Mouse (Mus musculus) heart, embryonic 11.5 days (tissue): ENCODE data around the gene Uimc1. TPM values are rescaled to one million over a fixed set of nuclear protein-coding genes. Genes with fewer than 3 reads are reported as not detected.
A peak's percentile ranks its signal among the peaks of the same experiment; 100 is the strongest.
"Not testable (repeated sequence)": the region's sequence is repeated elsewhere in the genome, so short reads cannot be mapped to it uniquely, and the experiment has no call there.

ENCODE experiments used
- ATAC-seq: fragments of 200-750 bp; cut with Nextera tagmentation; replicated peaks from 2 replicates; pipeline ENCODE4 v1.8.0; 2017; ENCODE audit warnings: moderate library complexity; ENCODE audit not compliant: insufficient number of reproducible peaks, low FRiP score, low TSS enrichment
- H3K27ac ChIP-seq: fragments of 300-500 bp; sonication (generic); 2 replicates; pipeline ENCODE4 v1.5.1; 2014; ENCODE audit warnings: mild to moderate bottlenecking, low read depth, low read length
- H3K27me3 ChIP-seq: fragments of 300-500 bp; sonication (generic); 2 replicates; pipeline ENCODE4 v1.6.1; 2014; ENCODE audit warnings: mild to moderate bottlenecking, low read length, mixed read lengths; ENCODE audit not compliant: control insufficient read depth, insufficient read depth
- H3K36me3 ChIP-seq: fragments of 300-500 bp; sonication (generic); 2 replicates; pipeline ENCODE4 v1.6.1; 2014; ENCODE audit warnings: mild to moderate bottlenecking, low read length, moderate library complexity, mixed read lengths; ENCODE audit not compliant: control insufficient read depth, insufficient read depth
- H3K4me1 ChIP-seq: fragments of 300-500 bp; sonication (generic); 2 replicates; pipeline ENCODE4 v1.6.1; 2014; ENCODE audit warnings: low read length; ENCODE audit not compliant: control insufficient read depth, insufficient read depth
- H3K4me2 ChIP-seq: fragments of 300-500 bp; sonication (generic); 2 replicates; pipeline ENCODE4 v1.6.1; 2014; ENCODE audit warnings: mild to moderate bottlenecking, moderate library complexity
- H3K4me3 ChIP-seq: fragments of 300-500 bp; sonication (generic); 2 replicates; pipeline ENCODE4 v1.5.1; 2014; ENCODE audit warnings: low read depth, low read length
- H3K9ac ChIP-seq: fragments of 300-500 bp; sonication (generic); 2 replicates; pipeline ENCODE4 v1.6.1; 2014; ENCODE audit warnings: mild to moderate bottlenecking, low read depth, low read length, moderate library complexity
- H3K9me3 ChIP-seq: fragments of 300-500 bp; sonication (generic); replicated peaks from 2 replicates; pipeline ENCODE4 v1.6.1; 2016; ENCODE audit warnings: low read length; ENCODE audit not compliant: control insufficient read depth
- WGBS: fragments of 180-500 bp; shearing (Covaris S2); extraction: QIAGEN DNeasy Blood & Tissue Kit; methylation state at CpG from one replicate; pipeline ENCODE4 v1.1.7; 2014; ENCODE audit not compliant: insufficient replicate concordance; 5-methylcytosine and 5-hydroxymethylcytosine counted together
- polyA plus RNA-seq: library from polyadenylated mRNA; unstranded; fragments of >200 nt; fragmentation: Nextera tagmentation; extraction: Ambion mirVana; gene quantifications from 2 replicates; pipeline ENCODE4 v1.2.1, GENCODE M21; 2014

Gene Uimc1
- polyA plus RNA-seq, 1 experiment from 2014 or later, result 18.7 TPM

DNA sequence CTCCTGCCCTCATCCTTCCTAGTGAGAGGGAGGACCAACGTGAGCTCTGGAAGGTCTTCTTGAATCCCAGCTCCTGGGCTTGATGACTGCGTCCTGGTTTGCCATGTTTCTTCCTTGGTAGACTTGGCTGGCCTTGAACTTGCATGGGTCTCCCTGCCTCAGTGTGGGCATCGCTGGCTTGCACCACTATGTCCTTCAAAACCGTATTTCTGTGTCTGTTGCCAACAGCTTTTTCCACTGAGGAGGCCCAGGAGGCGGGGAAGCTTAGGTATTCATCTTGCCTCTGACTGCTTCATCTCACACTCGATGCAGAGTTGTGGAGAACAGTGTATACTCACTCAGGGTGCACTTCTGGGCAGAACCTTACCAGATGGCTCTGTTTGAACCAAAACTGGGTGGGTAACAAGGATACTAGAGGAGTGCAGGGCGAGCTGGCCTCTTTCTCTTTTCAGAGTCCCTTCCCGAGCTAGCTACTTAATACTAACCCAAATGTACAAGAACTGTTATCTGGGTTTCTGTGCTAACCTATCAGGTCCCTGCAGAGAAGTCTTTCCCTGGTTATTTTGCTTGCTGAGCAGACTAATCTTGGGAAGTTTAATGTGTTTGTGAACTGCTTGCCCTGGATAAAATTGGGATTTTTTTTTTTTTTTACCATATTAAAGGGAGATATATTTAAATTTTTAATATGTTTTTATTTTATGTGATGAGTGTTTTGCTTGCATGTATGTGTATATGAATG, 6.0 kb upstream of the Uimc1 start:
- H3K27ac ChIP-seq, result peak overlapping the region; percentile 85
- ATAC-seq, result no peak
- H3K4me1 ChIP-seq, result peaks cover 12% of the 10 kb centered on the region
- peak overlapping the region; percentile 91 for H3K4me2 ChIP-seq
- peaks cover 3% of the 10 kb centered on the region; the same call in 1 of the 2 replicates for H3K36me3 ChIP-seq
- no peaks in the 10 kb centered on the region for H3K9me3 ChIP-seq
- H3K4me3 ChIP-seq, result peak overlapping the region; percentile 77
- peak overlapping the region; percentile 79 for H3K9ac ChIP-seq
- WGBS, result 15% methylated on average over 8 of the region's 8 CpGs
- no peaks in the 10 kb centered on the region for H3K27me3 ChIP-seq

DNA sequence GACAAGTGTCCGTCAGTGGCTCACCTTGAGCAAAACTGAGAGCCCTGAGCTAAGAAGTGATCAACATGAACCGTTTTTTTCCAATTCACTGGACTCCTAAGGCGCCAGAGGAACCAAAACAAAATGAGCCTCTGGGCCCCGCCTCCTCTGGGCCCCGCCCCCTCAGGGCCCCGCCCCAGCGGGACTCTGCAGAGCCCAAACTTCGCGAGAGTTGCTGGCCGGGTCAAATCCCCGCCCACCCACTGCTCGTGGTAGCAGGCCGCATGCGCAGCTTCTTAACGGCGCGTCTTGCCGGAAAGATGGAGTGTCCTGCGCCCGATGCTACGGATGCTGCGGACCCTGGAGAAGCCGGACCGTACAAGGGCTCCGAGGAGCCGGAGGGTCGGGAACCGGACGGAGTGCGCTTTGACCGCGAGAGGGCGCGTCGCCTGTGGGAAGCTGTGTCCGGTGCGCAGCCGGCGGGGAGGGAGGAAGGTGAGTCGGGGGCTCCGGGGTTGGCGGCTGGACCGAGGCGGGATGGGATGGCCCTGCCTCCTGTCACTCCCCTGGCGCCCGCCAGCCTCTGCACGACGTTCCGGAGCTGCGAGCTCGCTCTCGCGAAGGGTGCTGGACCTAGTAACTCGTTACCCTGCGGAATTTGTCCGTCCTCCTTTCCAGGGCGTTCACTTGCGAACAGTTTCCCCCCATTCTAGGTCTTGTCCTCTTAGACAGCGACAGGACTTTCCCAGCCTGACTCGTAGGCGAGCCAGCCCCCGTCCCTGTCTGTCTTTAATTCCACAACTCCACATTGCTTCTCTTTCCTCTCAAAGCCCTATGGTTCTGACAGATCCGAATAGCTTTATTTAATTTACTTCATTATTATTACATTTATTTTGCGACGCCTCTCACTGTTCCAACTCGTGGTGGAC, 5.2 kb upstream of the Uimc1 start, which contains the start of gene Zfp346:
Gene Zfp346, plus strand, starts transcription at position 267 of the 908 bp plus-strand sequence.
- Histone ChIP-seq H3K9me3 (no peaks in the 10 kb centered on the region), H3K27me3 (no peaks in the 10 kb centered on the region), H3K4me2 (peak within 1 kb of the TSS; percentile 91), H3K4me3 (peak within 1 kb of the TSS; percentile 77), H3K27ac (peak within 1 kb of the TSS; percentile 85), H3K9ac (peak within 1 kb of the TSS; percentile 79), H3K36me3 (peaks cover 3% of the 10 kb centered on the region; the same call in 1 of the 2 replicates), H3K4me1 (peaks cover 12% of the 10 kb centered on the region)
- WGBS, result under 1% methylated on average over 66 of the region's 66 CpGs
- peak; percentile 92 for ATAC-seq

DNA sequence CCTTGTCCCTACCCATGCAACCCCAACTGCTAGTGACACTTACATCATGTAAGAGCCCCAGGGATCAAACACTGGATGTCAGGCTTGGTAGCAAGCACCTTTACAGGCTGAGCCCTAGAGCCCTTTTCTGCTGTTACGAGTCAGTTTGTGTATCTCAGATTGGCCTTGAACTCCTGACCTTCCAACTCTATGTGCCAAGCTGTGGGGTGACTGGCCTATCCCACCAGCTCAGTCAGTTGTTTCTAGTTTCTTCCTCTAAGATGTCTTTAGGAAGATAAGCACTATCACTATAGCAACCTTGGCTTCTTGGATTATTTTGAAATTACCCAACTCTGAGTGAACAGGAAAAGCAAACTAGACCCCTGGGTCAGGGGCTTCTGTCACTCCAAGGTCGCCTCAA, 3.3 kb upstream of the Uimc1 start:
- ATAC-seq, result no peak
- H3K9ac ChIP-seq, result no peak overlapping the region
- no peaks in the 10 kb centered on the region for H3K27me3 ChIP-seq
- 62% methylated on average over 2 of the region's 2 CpGs for WGBS
- no peak overlapping the region for H3K27ac ChIP-seq
- H3K9me3 ChIP-seq, result no peaks in the 10 kb centered on the region
- H3K4me3 ChIP-seq, result no peak overlapping the region
- H3K4me2 ChIP-seq, result no peak overlapping the region
- peaks cover 18% of the 10 kb centered on the region for H3K4me1 ChIP-seq
- no peaks in the 10 kb centered on the region for H3K36me3 ChIP-seq

DNA sequence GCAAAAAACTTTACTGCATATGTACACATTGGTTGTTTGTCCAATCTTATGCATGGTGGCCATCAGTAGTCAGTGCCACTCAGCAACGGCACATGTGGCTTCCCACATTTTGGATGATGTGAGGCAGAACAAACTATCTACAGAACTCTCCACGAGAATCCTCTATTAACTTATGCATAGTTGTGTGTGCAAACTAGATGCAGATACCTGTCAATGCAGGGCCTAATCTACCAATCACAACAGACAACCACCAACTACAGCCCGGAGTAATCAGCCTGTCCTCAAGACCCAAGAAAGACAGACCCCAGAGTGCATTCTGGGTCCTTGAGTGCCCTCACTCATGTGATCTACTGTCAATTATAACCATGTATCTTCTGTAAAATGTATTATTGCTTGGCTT, 2.3 kb upstream of the Uimc1 start:
- WGBS, result 92% methylated on average over 3 of the region's 3 CpGs
- H3K4me3 ChIP-seq, result no peak overlapping the region
- ATAC-seq, result no peak

DNA sequence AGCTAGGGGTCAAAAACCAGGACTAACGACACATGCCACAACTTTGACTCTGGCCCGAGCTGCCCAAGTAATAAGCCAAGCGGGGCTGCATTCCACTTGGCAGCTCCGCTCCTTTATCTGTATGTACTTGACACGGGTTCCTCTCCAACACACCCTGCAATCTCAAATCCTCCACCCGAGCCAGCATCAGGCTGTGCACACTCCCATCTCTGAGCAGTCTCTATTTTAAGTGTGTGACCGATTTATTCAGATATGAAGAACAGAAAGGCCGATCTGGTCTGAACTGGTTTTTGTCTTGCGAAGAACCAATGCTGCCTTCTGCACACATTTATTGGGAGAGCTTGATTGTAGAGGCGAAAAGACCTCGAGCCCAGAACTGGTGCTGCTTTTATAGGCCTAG, 1.5 kb upstream of the Uimc1 start:
- H3K27ac ChIP-seq, result no peak overlapping the region
- no peaks in the 10 kb centered on the region for H3K9me3 ChIP-seq
- ATAC-seq, result no peak
- no peak overlapping the region for H3K4me3 ChIP-seq
- no peak overlapping the region for H3K9ac ChIP-seq
- H3K27me3 ChIP-seq, result no peaks in the 10 kb centered on the region
- 84% methylated on average over 11 of the region's 11 CpGs for WGBS
- H3K4me2 ChIP-seq, result no peak overlapping the region
- no peaks in the 10 kb centered on the region for H3K36me3 ChIP-seq
- H3K4me1 ChIP-seq, result peaks cover 12% of the 10 kb centered on the region

More for the DNA sequence above, 2.3 kb upstream of the Uimc1 start:
- no peak overlapping the region for H3K9ac ChIP-seq
- H3K27ac ChIP-seq, result no peak overlapping the region
- H3K4me1 ChIP-seq, result peaks cover 16% of the 10 kb centered on the region
- H3K9me3 ChIP-seq, result no peaks in the 10 kb centered on the region
- H3K27me3 ChIP-seq, result no peaks in the 10 kb centered on the region
- no peaks in the 10 kb centered on the region for H3K36me3 ChIP-seq
- no peak overlapping the region for H3K4me2 ChIP-seq

DNA sequence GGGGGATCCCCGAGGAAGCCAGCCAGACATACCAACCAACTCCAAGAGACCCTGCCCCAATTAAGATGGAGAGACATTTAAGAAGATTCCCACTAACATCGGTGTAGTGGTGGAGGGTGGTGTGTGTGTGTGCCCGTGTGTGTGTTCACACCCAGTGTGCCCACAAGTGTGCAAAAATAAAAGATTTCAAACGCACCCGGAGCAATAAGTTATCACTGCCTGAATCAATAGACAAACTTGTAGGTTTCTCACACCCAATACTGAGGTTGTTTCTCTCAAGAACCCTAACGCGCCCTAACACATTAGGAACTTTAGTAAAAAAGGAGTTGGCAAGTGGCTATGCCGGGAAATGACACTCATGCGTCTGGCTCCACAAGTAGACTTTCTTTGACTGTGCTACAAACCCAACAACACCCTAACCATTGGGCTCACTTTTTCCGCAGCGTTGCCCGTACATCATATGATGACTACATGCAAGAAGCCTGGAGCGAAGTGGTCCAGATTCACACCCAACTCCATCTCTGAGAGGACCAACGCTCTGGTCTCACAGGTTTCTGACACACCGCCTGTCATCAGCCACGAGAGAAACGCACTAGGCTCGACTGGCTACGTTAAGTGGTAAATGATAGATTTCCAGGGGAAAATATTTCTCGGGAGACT, 904 bp downstream of the Uimc1 start:
- Histone ChIP-seq H3K27ac (peak overlapping the region; percentile 95), H3K4me3 (peak overlapping the region; percentile 74), H3K27me3 (no peaks in the 10 kb centered on the region), H3K4me1 (peaks cover 6% of the 10 kb centered on the region), H3K9me3 (no peaks in the 10 kb centered on the region), H3K9ac (peak overlapping the region; percentile 88), H3K36me3 (no peaks in the 10 kb centered on the region), H3K4me2 (peak overlapping the region; percentile 83)
- ATAC-seq, result 0 out of 2 replicates have a peak, but pooled peaks have one; percentile 44
- WGBS, result 30% methylated on average over 20 of the region's 20 CpGs

DNA sequence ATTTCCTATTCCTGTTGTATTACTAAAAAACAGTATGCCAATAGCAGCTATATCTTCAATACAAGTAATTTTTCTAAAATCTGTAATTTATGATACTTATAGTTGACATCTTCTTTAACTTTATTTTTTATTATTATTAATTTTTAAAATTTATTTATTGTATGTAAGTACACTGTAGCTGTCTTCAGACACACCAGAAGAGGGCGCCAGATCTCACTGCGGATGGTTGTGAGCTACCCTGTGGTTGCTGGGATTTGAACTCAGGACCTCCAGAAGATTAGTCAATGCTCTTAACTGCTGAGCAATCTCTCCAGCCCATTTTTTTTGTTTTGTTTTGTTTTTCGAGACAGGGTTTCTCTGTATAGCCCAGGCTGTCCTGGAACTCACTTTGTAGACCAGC, 2.3 kb downstream of the Uimc1 start:
- not testable (repeated sequence) for H3K27ac ChIP-seq, H3K4me1 ChIP-seq, H3K9ac ChIP-seq, H3K27me3 ChIP-seq, H3K36me3 ChIP-seq, ATAC-seq, H3K4me3 ChIP-seq, H3K9me3 ChIP-seq, H3K4me2 ChIP-seq
- 94% methylated on average over 3 of the region's 3 CpGs for WGBS

DNA sequence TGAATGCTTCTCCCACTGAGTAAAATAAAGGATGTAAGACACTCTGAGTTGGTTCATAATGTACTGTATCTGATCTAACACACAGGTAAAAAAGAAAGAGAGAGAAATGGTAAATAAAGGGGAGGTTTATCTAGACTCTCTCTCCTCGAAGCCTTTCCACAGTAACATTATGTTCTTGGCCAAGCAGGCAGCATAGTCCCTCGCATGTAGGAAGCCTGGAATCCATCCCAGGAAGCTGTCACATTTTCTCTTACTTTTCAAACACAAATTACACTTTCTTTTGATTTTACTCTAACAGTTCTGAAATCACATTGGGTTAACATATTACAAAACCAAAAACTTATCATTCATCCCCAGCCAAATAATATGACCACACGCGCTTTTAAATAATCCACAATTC, 7.5 kb downstream of the Uimc1 start:
- Histone ChIP-seq H3K9ac (no peak overlapping the region), H3K4me1 (no peaks in the 10 kb centered on the region), H3K27ac (no peak overlapping the region), H3K4me3 (no peak overlapping the region), H3K27me3 (no peaks in the 10 kb centered on the region), H3K9me3 (no peaks in the 10 kb centered on the region), H3K36me3 (no peaks in the 10 kb centered on the region), H3K4me2 (no peak overlapping the region)
- WGBS, result 80% methylated on average over 4 of the region's 4 CpGs
- no peak for ATAC-seq
